Mouse (Mus musculus): ENCODE measurements around the gene Ttc7b.

GRCm38 (mm10) chr12:100529172-100529571 is 8.5 kb upstream of the Ttc7b start:
- TF ChIP-seq POLR2A (IDR thresholded peaks at IDR 0.05; ENCODE audit: extremely low read depth, insufficient read depth, low read length): no peak
- TF ChIP-seq CTCF (IDR thresholded peaks at IDR 0.05; ENCODE audit: low read depth, low read length): no peak
